Mouse (Mus musculus) spleen, adult 2 months (tissue): ENCODE results near the gene Ablim1. TPM values are rescaled to one million over a fixed set of nuclear protein-coding genes. Genes with fewer than 3 reads are reported as not detected.

Source experiments
- DNase-seq, 2 experiments: peaks; one replicate each; pipeline versions ENCODE4 v3.0.0 to v3.0.0-alpha.2; 2012 to 2021; ENCODE audit warnings: low spot score in 2 of 2, low read depth in 1 of 2
- H3K27ac ChIP-seq: fragments of 200-500 bp; 2 replicates; pipeline ENCODE4 v1.5.1; 2012; ENCODE audit warnings: low read length, inconsistent platforms; ENCODE audit not compliant: insufficient read depth
- H3K27me3 ChIP-seq: fragments of 200-500 bp; 2 replicates; pipeline ENCODE4 v1.6.1; 2012; ENCODE audit warnings: mild to moderate bottlenecking, moderate library complexity, low read length, inconsistent platforms; ENCODE audit not compliant: control insufficient read depth, insufficient read depth
- H3K36me3 ChIP-seq: fragments of 200-500 bp; 2 replicates; pipeline ENCODE4 v1.6.1; 2012; ENCODE audit warnings: mild to moderate bottlenecking, low read length, inconsistent platforms; ENCODE audit not compliant: control insufficient read depth, insufficient read depth
- H3K4me1 ChIP-seq: fragments of 200-500 bp; 2 replicates; pipeline ENCODE4 v1.6.1; 2011; ENCODE audit warnings: inconsistent platforms; ENCODE audit not compliant: control insufficient read depth, insufficient read depth, insufficient read length
- H3K4me3 ChIP-seq: fragments of 200-500 bp; 2 replicates; pipeline ENCODE4 v1.5.1; 2011; ENCODE audit warnings: mild to moderate bottlenecking, inconsistent platforms; ENCODE audit not compliant: insufficient read depth, insufficient read length; ENCODE audit errors: extremely low read depth
- CTCF ChIP-seq: fragments of 200-500 bp; IDR thresholded peaks from 2 replicates; pipeline ENCODE4 v1.5.1; 2011; ENCODE audit warnings: mild to moderate bottlenecking, inconsistent platforms; ENCODE audit not compliant: insufficient read depth, insufficient read length, insufficient replicate concordance; ENCODE audit errors: extremely low read depth
- POLR2A ChIP-seq: fragments of 200-500 bp; IDR thresholded peaks from 2 replicates; pipeline ENCODE4 v1.6.1; 2011; ENCODE audit warnings: low read depth, low read length, inconsistent platforms
- WGBS: fragments of 180-500 bp; shearing (Covaris S2); methylation state at CpG from one replicate; pipeline ENCODE4 v1.1.7; 2018; 5-methylcytosine and 5-hydroxymethylcytosine counted together
- polyA plus RNA-seq: library from polyadenylated mRNA; depleted of rRNA; stranded (reverse); fragments of >200 nt; gene quantifications from 2 replicates; pipeline ENCODE4 v1.2.3, GENCODE M21; 2012

Ablim1 gene
- polyA plus RNA-seq, 1 experiment, result 53.8 TPM

DNA sequence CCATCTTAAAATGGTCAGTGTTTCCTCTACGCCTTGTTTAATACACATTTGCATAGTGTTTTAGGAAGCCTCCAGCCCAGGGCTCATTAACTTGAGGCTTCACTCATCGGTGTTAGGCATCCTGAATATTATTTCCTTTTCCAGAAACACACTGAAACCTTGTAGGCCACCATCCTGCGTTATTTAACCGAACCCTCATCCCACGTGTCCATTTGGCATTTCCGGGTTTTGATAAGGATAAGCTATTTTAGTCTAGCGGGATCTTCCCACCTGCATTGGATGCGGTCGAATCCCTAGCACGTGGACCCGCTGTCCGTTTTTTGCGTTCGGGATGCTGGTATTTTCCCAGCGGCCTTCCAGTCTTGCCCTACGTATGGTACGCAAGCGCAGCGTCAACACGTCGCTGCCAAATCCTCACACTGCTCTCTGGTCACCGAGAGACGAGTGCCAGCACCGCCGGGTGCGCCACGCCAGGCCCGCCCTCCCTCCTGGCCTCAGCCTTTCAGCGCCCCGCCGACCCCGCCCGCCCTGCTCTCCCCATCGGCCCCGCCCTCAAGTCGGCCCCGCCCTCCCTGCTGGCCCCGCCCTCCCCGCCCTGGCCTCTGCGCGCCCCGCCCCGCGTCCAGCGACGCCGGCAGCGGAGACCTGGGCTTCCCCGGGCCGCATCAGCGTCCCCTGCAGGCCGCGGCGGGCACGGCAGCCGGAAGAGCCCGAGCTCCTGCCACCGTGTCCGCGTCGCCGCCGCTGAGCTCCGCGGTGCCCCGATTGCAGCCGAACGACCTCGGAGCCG, 45.8 kb upstream of the Ablim1 start, which contains the start of gene Fam160b1:
Gene Fam160b1, plus strand, starts transcription at position 340 of the 790 bp plus-strand sequence.
- Histone ChIP-seq H3K27me3 (no peaks in the 10 kb centered on the region), H3K4me1 (peaks cover 36% of the 10 kb centered on the region), H3K4me3 (peak within 1 kb of the TSS; percentile 94), H3K36me3 (no peaks in the 10 kb centered on the region), H3K27ac (peak within 1 kb of the TSS; percentile 94)
- TF ChIP-seq CTCF (peak; percentile 83), POLR2A (peak; percentile 83)
- WGBS, result 1% methylated on average over 59 of the region's 70 CpGs
- peak; percentile 85 to 93 for DNase-seq

DNA sequence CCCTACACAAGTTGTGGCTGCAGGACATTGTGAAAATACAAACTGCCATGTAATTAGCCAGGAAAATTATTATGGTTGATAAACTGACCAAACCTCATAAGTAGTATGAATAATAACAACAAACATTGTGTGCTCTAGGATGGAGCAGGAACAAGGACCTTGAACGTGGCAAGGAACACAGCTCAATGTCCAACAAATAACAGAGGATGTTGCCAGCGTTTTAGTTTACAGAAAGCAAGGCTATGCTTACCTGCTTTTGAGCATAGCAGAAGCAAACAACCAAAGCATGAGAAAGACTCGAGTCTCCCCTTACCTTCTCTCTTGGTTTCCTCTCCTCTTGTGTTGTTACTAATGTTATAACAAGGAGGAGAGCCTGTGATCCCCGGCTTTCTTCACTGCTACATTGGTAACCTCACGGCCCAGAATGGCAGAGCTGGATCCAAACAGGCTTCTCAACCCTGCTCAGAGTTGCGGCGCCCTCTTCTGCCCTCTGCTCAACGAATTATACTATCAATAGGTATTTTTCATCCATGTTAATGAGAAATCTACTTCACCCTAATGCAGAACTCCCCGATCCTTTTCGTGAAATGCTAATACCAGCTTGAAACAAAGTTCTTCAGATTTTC, 45.1 kb upstream of the Ablim1 start:
- H3K27ac ChIP-seq, result peak overlapping the region; percentile 94
- WGBS, result 3% methylated on average over 10 of the region's 10 CpGs
- peak overlapping the region; percentile 79 for H3K4me3 ChIP-seq
- no peaks in the 10 kb centered on the region for H3K27me3 ChIP-seq
- peak in 1 of 2 experiments; percentile 44 for DNase-seq
- TF ChIP-seq CTCF (no peak), POLR2A (no peak)
- no peaks in the 10 kb centered on the region for H3K36me3 ChIP-seq
- H3K4me1 ChIP-seq, result peaks cover 34% of the 10 kb centered on the region

DNA sequence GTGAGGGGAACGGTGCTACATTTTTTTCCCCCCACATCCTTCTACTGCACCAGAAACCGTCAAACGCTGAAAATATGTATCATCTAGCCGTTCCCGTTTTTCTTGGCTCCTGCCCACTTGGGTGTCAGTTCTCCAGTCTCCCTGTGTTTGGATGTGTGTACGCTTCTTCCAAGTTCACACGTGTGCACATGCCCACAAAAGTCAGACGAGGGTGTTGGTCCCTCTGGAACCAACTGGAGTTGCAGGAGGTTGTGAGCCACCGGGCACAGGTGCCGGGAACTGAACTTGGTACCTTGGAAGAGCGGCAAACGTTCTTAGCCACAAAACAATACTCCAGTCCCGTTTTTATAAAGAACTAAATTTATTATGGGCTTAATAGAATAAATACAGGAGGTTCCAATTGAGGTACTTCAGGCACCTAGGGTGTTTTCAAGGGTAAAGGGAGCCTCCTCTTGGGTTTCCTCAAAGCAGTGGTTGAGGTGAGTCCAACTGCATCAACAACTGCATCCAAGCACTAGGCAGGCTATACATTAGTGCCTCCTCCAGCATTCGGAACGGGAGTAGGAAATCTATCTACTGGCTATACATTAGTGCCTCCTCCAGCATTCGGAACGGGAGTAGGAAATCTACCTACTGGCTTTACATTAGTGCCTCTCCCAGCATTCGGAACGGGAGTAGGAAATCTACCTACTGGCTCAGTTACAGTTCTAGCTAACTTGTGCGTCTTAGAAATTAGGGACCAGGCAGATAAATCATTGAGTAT, 44.3 kb upstream of the Ablim1 start:
- DNase-seq, result no peak
- Histone ChIP-seq H3K4me3 (peak overlapping the region; percentile 54; the same call in 1 of the 2 replicates), H3K4me1 (peaks cover 35% of the 10 kb centered on the region), H3K36me3 (no peaks in the 10 kb centered on the region), H3K27me3 (no peaks in the 10 kb centered on the region), H3K27ac (peak overlapping the region; percentile 75; the same call in 1 of the 2 replicates)
- WGBS, result 49% methylated on average over 20 of the region's 20 CpGs
- TF ChIP-seq CTCF, result no peak
- TF ChIP-seq POLR2A, result no peak

DNA sequence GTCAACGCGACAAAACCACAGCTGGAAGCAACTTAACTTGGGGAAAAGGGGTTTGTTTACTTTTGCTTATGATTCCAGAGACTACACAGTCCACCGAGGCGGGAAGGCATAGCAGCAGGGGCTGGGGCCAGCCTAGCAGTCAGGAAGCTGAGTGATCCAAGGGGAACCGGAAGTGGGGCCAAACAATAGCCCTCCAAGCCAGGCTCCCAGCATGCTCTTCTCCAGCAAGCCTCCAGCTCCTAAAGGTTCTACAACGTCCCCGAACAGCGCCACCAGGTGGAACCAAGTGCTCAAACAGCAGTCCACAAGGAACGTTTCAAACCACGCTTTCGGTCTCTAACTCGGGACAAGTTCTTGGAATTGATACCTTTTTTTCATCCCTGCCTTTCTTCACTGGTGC, 43.6 kb upstream of the Ablim1 start:
- Histone ChIP-seq H3K27ac (peak overlapping the region; percentile 75), H3K4me3 (peak overlapping the region; percentile 54), H3K4me1 (peaks cover 33% of the 10 kb centered on the region), H3K27me3 (no peaks in the 10 kb centered on the region), H3K36me3 (no peaks in the 10 kb centered on the region)
- 5% methylated on average over 12 of the region's 12 CpGs for WGBS
- peak; percentile 58 to 76 for DNase-seq
- TF ChIP-seq POLR2A (peak; percentile 13; the same call in 1 of the 2 replicates), CTCF (peak; percentile 61; the same call in 1 of the 2 replicates)

DNA sequence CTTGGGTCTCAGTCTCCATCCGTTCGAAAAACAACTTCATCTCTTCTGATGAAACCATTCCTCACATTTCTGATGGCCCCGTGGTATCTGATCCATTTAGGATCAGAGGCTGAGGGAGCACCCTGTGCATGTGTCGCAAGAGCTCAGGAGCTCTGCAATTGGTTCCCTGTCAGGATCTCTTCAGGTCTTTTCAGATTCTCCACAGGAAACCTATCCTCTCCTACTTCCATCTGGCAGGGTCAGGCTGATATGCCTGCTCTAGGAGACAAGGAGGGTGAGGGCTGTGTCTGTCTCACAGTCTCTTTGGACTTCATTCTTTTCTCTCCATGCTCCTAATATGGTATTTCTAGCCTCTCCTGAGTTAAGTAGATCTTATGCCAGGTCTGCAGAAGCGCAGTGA, 43.1 kb upstream of the Ablim1 start:
- WGBS, result 75% methylated on average over 5 of the region's 5 CpGs
- H3K4me3 ChIP-seq, result peak overlapping the region; percentile 3; the same call in 1 of the 2 replicates
- H3K27ac ChIP-seq, result no peak overlapping the region; the same call in 1 of the 2 replicates
- no peak for TF ChIP-seq POLR2A
- no peak for TF ChIP-seq CTCF
- no peak for DNase-seq
- H3K27me3 ChIP-seq, result no peaks in the 10 kb centered on the region
- H3K4me1 ChIP-seq, result peaks cover 30% of the 10 kb centered on the region
- H3K36me3 ChIP-seq, result no peaks in the 10 kb centered on the region

DNA sequence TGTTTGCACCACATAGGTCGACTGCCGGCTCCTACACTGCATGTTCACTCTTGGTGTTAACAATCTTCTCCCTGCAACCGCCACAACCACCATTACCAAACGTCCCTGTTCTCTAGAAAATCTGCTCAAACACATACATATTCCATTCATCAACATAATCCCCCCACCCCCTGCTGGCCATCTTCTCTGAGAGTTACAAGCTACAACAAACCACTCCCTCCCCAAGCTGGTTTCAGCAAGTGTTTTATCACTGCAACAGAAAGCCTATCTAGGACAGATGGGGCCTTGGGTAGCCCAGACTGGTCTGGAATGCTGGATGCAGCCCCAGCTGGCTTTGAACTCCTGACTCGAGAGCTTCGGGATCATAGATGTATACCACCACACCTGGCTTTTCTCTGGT, 42.5 kb upstream of the Ablim1 start:
- no peaks in the 10 kb centered on the region for H3K27me3 ChIP-seq
- no peaks in the 10 kb centered on the region for H3K36me3 ChIP-seq
- H3K4me1 ChIP-seq, result peaks cover 28% of the 10 kb centered on the region
- no peak overlapping the region for H3K27ac ChIP-seq
- H3K4me3 ChIP-seq, result no peak overlapping the region
- 70% methylated on average over 6 of the region's 6 CpGs for WGBS
- DNase-seq, result no peak
- TF ChIP-seq CTCF (no peak), POLR2A (no peak)
